Mouse (Mus musculus) gastrocnemius, postnatal 4 days (tissue): ENCODE measurements around the gene Sstr4. TPM values are rescaled to one million over a fixed set of nuclear protein-coding genes. Genes with fewer than 3 reads are reported as not detected.
A peak's percentile ranks its signal among the peaks of the same experiment; 100 is the strongest.

Experiments used
- DNase-seq, 2 experiments: peaks; one replicate each; pipeline ENCODE4 v3.0.0; 2021 to 2022; ENCODE audit warnings: low spot score in 2 of 2, mixed read lengths in 2 of 2
- long read RNA-seq, 2 experiments: library from polyadenylated mRNA; stranded (forward); transcript quantifications; one replicate each; pipeline ENCODE4 v2.0.0; 2021
- total RNA-seq, 2 experiments: library from RNA; stranded (reverse); gene quantifications; 2 replicates each; pipeline ENCODE4 v1.2.3; 2021

The Sstr4 gene
- under 1 TPM; 0.25 to 0.67 TPM for total RNA-seq
- long read RNA-seq, experiment 1, result 0 reads
- long read RNA-seq, experiment 2, partial matches to known transcripts, result 0 of 1 reads
- long read RNA-seq, experiment 2, other reads (novel, unspliced or antisense), result 0 of 1 reads

GRCm38 (mm10) chr2:148395131-148396051 lies at the start of gene Sstr4:
TSS of gene Sstr4 (plus strand) at chr2:148395344.
- DNase-seq, result peak in 1 of 2 experiments; percentile 49

- DNase-seq, result no peak
These were observed 49.8 kb upstream of the Sstr4 start for GRCm38 (mm10) chr2:148345373-148345772.

- DNase-seq, result no peak
These were observed 48.2 kb upstream of the Sstr4 start for GRCm38 (mm10) chr2:148346976-148347375.

- no peak for DNase-seq
These were observed 45.4 kb upstream of the Sstr4 start for GRCm38 (mm10) chr2:148349509-148350307.

GRCm38 (mm10) chr2:148350460-148350859 lies 44.7 kb upstream of the Sstr4 start:
- DNase-seq, result no peak

GRCm38 (mm10) chr2:148352655-148353054 lies 42.5 kb upstream of the Sstr4 start:
- DNase-seq, result no peak

GRCm38 (mm10) chr2:148357145-148357544 lies 38.0 kb upstream of the Sstr4 start:
- DNase-seq, result no peak

- DNase-seq, result no peak
These were observed 30.6 kb upstream of the Sstr4 start for GRCm38 (mm10) chr2:148364536-148364935.

- DNase-seq, result no peak
These were observed 29.9 kb upstream of the Sstr4 start for GRCm38 (mm10) chr2:148365227-148365626.

GRCm38 (mm10) chr2:148371743-148372630 lies 23.2 kb upstream of the Sstr4 start:
- DNase-seq, result no peak

GRCm38 (mm10) chr2:148373602-148374071 lies 21.5 kb upstream of the Sstr4 start:
- no peak for DNase-seq

- no peak for DNase-seq
These were observed 19.6 kb upstream of the Sstr4 start for GRCm38 (mm10) chr2:148375326-148376150.

GRCm38 (mm10) chr2:148378817-148379342 lies 16.3 kb upstream of the Sstr4 start:
- DNase-seq, result no peak

- no peak for DNase-seq
These were observed 15.2 kb upstream of the Sstr4 start for GRCm38 (mm10) chr2:148379899-148380413.

- DNase-seq, result no peak
These were observed 14.1 kb upstream of the Sstr4 start for GRCm38 (mm10) chr2:148381076-148381475.

GRCm38 (mm10) chr2:148386476-148386875 lies 8.7 kb upstream of the Sstr4 start:
- no peak for DNase-seq

GRCm38 (mm10) chr2:148386927-148387326 lies 8.2 kb upstream of the Sstr4 start:
- DNase-seq, result no peak

GRCm38 (mm10) chr2:148387652-148388581 lies 7.2 kb upstream of the Sstr4 start:
- no peak for DNase-seq
